Mouse (Mus musculus): Measurements from ENCODE around the gene Tll2. TPM values are rescaled to one million over a fixed set of nuclear protein-coding genes. Genes with fewer than 3 reads are reported as not detected.

Tll2 gene
- polyA plus RNA-seq, 1 experiment from 2014 or later, result not detected

- DNase-seq, result no peak
- no peak overlapping the region for H3K4me3 ChIP-seq (replicated peaks)
- H3K27me3 ChIP-seq, result no peaks in the 10 kb centered on the region
- no peak overlapping the region for H3K9ac ChIP-seq
- no peak overlapping the region for H3K27ac ChIP-seq
- H3K4me1 ChIP-seq (replicated peaks), result 0 out of 2 replicates have a peak, but pooled peaks cover 3% of the 10 kb centered on the region
- H3K9me3 ChIP-seq (replicated peaks), result no peaks in the 10 kb centered on the region
- H3K4me2 ChIP-seq, result no peak overlapping the region
- ATAC-seq (ENCODE audit: low read depth), result no peak
- H3K36me3 ChIP-seq, result no peaks in the 10 kb centered on the region
- WGBS (ENCODE audit: insufficient replicate concordance), result 67% methylated on average over 9 of the region's 9 CpGs
These were observed 159.0 kb downstream of the Tll2 start for GRCm38 (mm10) chr19:41047437-41048186.

DNA sequence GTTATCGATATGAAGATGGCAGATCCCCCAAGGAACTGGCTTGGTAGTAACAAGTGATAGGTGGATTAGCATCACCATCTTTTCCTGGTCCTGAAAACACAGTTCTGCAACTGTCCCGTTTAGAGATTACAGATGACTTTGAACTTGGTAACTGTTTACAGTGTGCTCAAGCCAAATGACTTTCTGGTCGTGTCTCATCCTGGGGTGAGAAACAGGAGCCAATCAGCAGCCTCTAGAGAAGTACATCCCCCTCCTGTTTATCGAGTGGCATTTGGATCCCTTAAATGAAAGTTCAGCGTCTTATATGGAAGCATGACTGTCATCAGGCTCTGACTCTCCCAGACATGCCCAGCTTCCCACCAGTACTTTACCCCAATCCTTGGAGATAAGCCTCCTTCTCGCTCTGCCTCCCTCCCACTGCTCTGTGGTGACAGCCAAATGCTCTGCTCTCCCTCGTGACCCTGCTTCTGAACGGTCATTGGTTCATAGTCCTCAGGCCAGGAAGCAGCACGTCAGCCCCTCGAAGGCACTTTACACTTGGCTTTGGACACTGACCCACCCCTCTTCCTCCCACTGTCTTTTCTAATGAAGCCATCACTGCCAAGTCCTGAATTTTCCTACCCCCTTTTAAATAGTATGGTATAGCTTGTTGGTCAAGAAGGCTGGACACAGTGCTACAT is 161.4 kb downstream of the Tll2 start:
- 31% methylated on average over 10 of the region's 10 CpGs for WGBS (ENCODE audit: insufficient replicate concordance)
- DNase-seq (no peak), ATAC-seq (ENCODE audit: low read depth) (no peak)
- no peak overlapping the region for H3K4me3 ChIP-seq (replicated peaks)
- no peak overlapping the region for H3K9ac ChIP-seq
- H3K27ac ChIP-seq, result no peak overlapping the region
- H3K9me3 ChIP-seq (replicated peaks), result no peaks in the 10 kb centered on the region
- no peaks in the 10 kb centered on the region for H3K4me1 ChIP-seq (replicated peaks)
- no peak overlapping the region for H3K4me2 ChIP-seq
- H3K36me3 ChIP-seq, result no peaks in the 10 kb centered on the region
- H3K27me3 ChIP-seq, result no peaks in the 10 kb centered on the region

DNA sequence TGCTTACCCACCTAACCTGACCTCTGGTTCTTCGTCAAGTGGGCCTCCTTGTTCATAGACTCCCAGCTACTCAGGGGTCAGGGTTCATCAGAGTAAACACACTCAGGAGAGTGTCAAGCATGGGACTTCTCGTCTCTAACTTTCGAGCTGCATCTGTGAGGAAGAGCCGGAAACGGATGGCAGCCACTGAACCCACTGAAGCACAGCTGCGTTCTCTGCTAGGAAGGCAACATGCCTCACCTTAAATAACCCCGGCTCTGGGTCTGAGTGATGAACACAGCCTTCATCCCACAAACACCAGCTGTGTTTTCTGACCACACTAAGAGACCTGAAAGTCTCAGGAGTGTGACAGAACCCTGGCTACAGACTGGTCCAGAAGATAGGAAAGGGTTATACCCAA is 167.5 kb downstream of the Tll2 start:
- Histone ChIP-seq H3K4me1 (replicated peaks) (no peaks in the 10 kb centered on the region), H3K9ac (no peak overlapping the region), H3K4me2 (no peak overlapping the region), H3K36me3 (no peaks in the 10 kb centered on the region), H3K27me3 (no peaks in the 10 kb centered on the region), H3K27ac (no peak overlapping the region), H3K9me3 (replicated peaks) (no peaks in the 10 kb centered on the region), H3K4me3 (replicated peaks) (no peak overlapping the region)
- ATAC-seq (ENCODE audit: low read depth) (no peak), DNase-seq (no peak)
- WGBS (ENCODE audit: insufficient replicate concordance), result 60% methylated on average over 7 of the region's 7 CpGs

DNA sequence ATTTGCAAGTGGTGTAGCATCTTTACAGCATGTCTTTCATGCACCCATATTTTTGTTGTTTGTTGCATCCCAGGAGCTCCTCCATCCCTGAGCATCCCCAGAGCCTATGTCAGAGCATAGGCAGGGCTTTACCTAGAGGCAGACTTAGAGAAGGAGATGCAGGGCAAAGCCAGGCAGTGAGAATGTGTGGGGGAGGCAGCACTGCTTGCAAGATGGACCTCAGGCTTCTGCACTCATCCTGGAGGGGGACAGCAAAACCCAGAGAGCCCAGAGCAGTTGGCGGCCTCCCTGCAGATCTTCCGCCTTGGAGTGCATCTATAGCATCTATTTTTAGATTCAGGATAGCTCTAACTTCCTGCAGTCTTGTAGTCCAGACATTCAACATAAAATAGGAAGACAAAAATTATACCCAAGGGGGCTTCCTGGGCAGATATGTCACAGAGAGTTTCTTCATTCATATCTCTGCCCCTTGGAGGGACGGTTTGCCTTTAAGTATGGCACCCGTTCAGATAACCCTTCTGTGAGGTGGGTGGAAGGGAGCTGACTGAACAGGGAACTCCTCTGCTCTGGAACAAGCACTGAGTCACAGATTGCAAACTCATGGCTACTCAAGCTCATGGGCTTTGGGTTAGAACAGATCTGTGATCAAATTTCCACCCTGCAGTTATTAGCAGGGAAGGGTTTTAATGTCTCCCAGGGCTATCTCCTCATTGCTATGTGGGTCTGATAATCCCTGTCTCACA is 170.7 kb downstream of the Tll2 start:
- 21% methylated on average over 4 of the region's 4 CpGs for WGBS (ENCODE audit: insufficient replicate concordance)
- no peak overlapping the region for H3K27ac ChIP-seq
- DNase-seq (no peak), ATAC-seq (ENCODE audit: low read depth) (no peak)
- no peak overlapping the region for H3K9ac ChIP-seq
- H3K4me1 ChIP-seq (replicated peaks), result no peaks in the 10 kb centered on the region
- no peak overlapping the region for H3K4me2 ChIP-seq
- no peaks in the 10 kb centered on the region for H3K36me3 ChIP-seq
- no peak overlapping the region for H3K4me3 ChIP-seq (replicated peaks)
- 0 out of 2 replicates have a peak, but pooled peaks cover 10% of the 10 kb centered on the region for H3K27me3 ChIP-seq
- no peaks in the 10 kb centered on the region for H3K9me3 ChIP-seq (replicated peaks)

Other genes with a start within 250 kb of the Tll2 start
- gene Blnk, start 212.3 kb downstream of the Tll2 start, polyA plus RNA-seq (2015; fragmentation: Nextera tagmentation; extraction: Ambion mirVana), result 0.48 and 0.65 TPM in 2 replicates
- gene Dntt, start 177.6 kb downstream of the Tll2 start, polyA plus RNA-seq (2015; fragmentation: Nextera tagmentation; extraction: Ambion mirVana), result 0.06 and 0.07 TPM in 2 replicates
- not detected in 2 replicates for gene Opalin, start 129.7 kb downstream of the Tll2 start, polyA plus RNA-seq (2015; fragmentation: Nextera tagmentation; extraction: Ambion mirVana)
- 58.2 and 72.6 TPM in 2 replicates for gene Tm9sf3, start 57.2 kb upstream of the Tll2 start, polyA plus RNA-seq (2015; fragmentation: Nextera tagmentation; extraction: Ambion mirVana)
- gene Pik3ap1, start 178.3 kb upstream of the Tll2 start, polyA plus RNA-seq (2015; fragmentation: Nextera tagmentation; extraction: Ambion mirVana), result 5.3 and 6.7 TPM in 2 replicates